Mouse (Mus musculus) CH12.LX (cell line): ENCODE data around the gene Fbxo44. TPM values are rescaled to one million over a fixed set of nuclear protein-coding genes. Genes with fewer than 3 reads are reported as not detected.
A peak's percentile ranks its signal among the peaks of the same experiment; 100 is the strongest.

Experiments
- DNase-seq: peaks from one replicate; pipeline ENCODE4 v3.0.0-alpha.2; 2013; ENCODE audit errors: extremely low read depth
- H3K27ac ChIP-seq: 2 replicates; pipeline ENCODE4 v1.5.1; 2012; ENCODE audit warnings: low read depth, mild to moderate bottlenecking, control low read depth, moderate library complexity; ENCODE audit not compliant: insufficient read depth
- H3K27me3 ChIP-seq: replicated peaks from 2 replicates; pipeline ENCODE3; 2012; ENCODE audit warnings: inconsistent platforms
- H3K36me3 ChIP-seq, 2 experiments: replicated peaks in 1 of 2; 2 replicates each; pipeline versions ENCODE3 to v1.6.1; 2012; ENCODE audit warnings: inconsistent platforms in 1 of 2, low read length in 1 of 2, mild to moderate bottlenecking in 1 of 2, mixed read lengths in 1 of 2, moderate library complexity in 1 of 2; ENCODE audit not compliant: control insufficient read depth in 1 of 2, insufficient read depth in 1 of 2
- H3K4me1 ChIP-seq, 2 experiments: 2 replicates each; pipeline ENCODE4 v1.6.1; 2012; ENCODE audit warnings: inconsistent platforms in 1 of 2, moderate library complexity in 1 of 2; ENCODE audit not compliant: insufficient read depth in 2 of 2, control insufficient read depth in 1 of 2
- H3K4me2 ChIP-seq: 2 replicates; pipeline ENCODE4 v1.6.1; 2012; ENCODE audit warnings: low read depth, mild to moderate bottlenecking, control low read depth; ENCODE audit not compliant: poor library complexity, insufficient read depth, severe bottlenecking
- H3K4me3 ChIP-seq, 3 experiments: fragments of 150-350 bp in 1 of 3; sonication (generic) in 1 of 3; replicated peaks in 1 of 3; 2 replicates each; pipeline versions ENCODE3 to v1.5.1; 2011 to 2012; ENCODE audit warnings: low read depth in 2 of 3, low read length in 2 of 3, mild to moderate bottlenecking in 2 of 3, moderate library complexity in 2 of 3, control low read depth in 1 of 3, improper control_type of control experiment in 1 of 3, inconsistent platforms in 1 of 3, mixed read lengths in 1 of 3; ENCODE audit not compliant: poor library complexity in 1 of 3
- H3K79me2 ChIP-seq: replicated peaks from 2 replicates; pipeline ENCODE4 v1.6.1; 2012; ENCODE audit warnings: mild to moderate bottlenecking, moderate library complexity; ENCODE audit not compliant: control insufficient read depth, poor library complexity, insufficient read depth, severe bottlenecking; ENCODE audit errors: extremely low read depth
- H3K9ac ChIP-seq: 2 replicates; pipeline ENCODE4 v1.6.1; 2012; ENCODE audit warnings: low read depth, mild to moderate bottlenecking, control low read depth, moderate library complexity; ENCODE audit not compliant: insufficient read depth
- H3K9me3 ChIP-seq: replicated peaks from 2 replicates; pipeline ENCODE3; 2012; ENCODE audit warnings: low read length, inconsistent platforms, mixed read lengths
- BHLHE40 ChIP-seq: IDR thresholded peaks from 2 replicates; pipeline ENCODE4 v1.6.1; 2011; ENCODE audit warnings: mild to moderate bottlenecking, low read depth, low read length, improper control_type of control experiment
- CHD1 ChIP-seq: IDR thresholded peaks from 2 replicates; pipeline ENCODE4 v1.6.1; 2012; ENCODE audit warnings: low read depth, low read length, improper control_type of control experiment, inconsistent platforms
- CHD2 ChIP-seq: IDR thresholded peaks from 2 replicates; pipeline ENCODE4 v1.6.1; 2011; ENCODE audit warnings: low read length, improper control_type of control experiment
- CTCF ChIP-seq, 2 experiments: IDR thresholded peaks in 1 of 2; conservative IDR thresholded peaks in 1 of 2; 2 replicates each; pipeline ENCODE4 v1.5.1; 2011 to 2012; ENCODE audit warnings: low read depth in 2 of 2, low read length in 2 of 2, improper control_type of control experiment in 1 of 2, inconsistent platforms in 1 of 2, mild to moderate bottlenecking in 1 of 2, moderate library complexity in 1 of 2
- E2F4 ChIP-seq: IDR thresholded peaks from 2 replicates; pipeline ENCODE4 v1.6.1; 2011; ENCODE audit warnings: low read depth, low read length, improper control_type of control experiment; ENCODE audit not compliant: insufficient replicate concordance
- ELF1 ChIP-seq: IDR thresholded peaks from 2 replicates; pipeline ENCODE4 v1.6.1; 2014; ENCODE audit warnings: low read depth, mild to moderate bottlenecking, inconsistent platforms, low read length, improper control_type of control experiment
- EP300 ChIP-seq: IDR thresholded peaks from 2 replicates; pipeline ENCODE4 v1.6.1; 2011; ENCODE audit warnings: low read length, improper control_type of control experiment
- ETS1 ChIP-seq: conservative IDR thresholded peaks from 2 replicates; pipeline ENCODE4 v1.6.1; 2012; ENCODE audit warnings: low read depth, mild to moderate bottlenecking, inconsistent platforms, low read length, improper control_type of control experiment, moderate library complexity
- GABPA ChIP-seq: IDR thresholded peaks from 2 replicates; pipeline ENCODE4 v1.6.1; 2012; ENCODE audit warnings: low read depth, low read length, improper control_type of control experiment, inconsistent platforms; ENCODE audit not compliant: insufficient replicate concordance
- HCFC1 ChIP-seq: IDR thresholded peaks from 2 replicates; pipeline ENCODE4 v1.6.1; 2012; ENCODE audit warnings: low read depth, mild to moderate bottlenecking, inconsistent platforms, low read length, improper control_type of control experiment
- IRF4 ChIP-seq: IDR thresholded peaks from 2 replicates; pipeline ENCODE4 v1.6.1; 2014; ENCODE audit warnings: low read depth, mild to moderate bottlenecking, inconsistent platforms, low read length, improper control_type of control experiment
- JUN ChIP-seq: IDR thresholded peaks from 2 replicates; pipeline ENCODE4 v1.6.1; 2011; ENCODE audit warnings: low read depth, mild to moderate bottlenecking, low read length, improper control_type of control experiment, moderate library complexity; ENCODE audit not compliant: insufficient read depth
- JUND ChIP-seq: conservative IDR thresholded peaks from 2 replicates; pipeline ENCODE4 v1.6.1; 2011; ENCODE audit warnings: low read depth, low read length, improper control_type of control experiment
- KAT2A ChIP-seq: IDR thresholded peaks from 2 replicates; pipeline ENCODE4 v1.6.1; 2012; ENCODE audit warnings: low read length, improper control_type of control experiment, inconsistent platforms; ENCODE audit not compliant: insufficient replicate concordance
- MAFK ChIP-seq: IDR thresholded peaks from 2 replicates; pipeline ENCODE4 v1.6.1; 2011; ENCODE audit warnings: low read length, improper control_type of control experiment; ENCODE audit not compliant: insufficient replicate concordance
- MAX ChIP-seq: IDR thresholded peaks from 2 replicates; pipeline ENCODE4 v1.6.1; 2011; ENCODE audit warnings: low read length, improper control_type of control experiment
- MAZ ChIP-seq: IDR thresholded peaks from 2 replicates; pipeline ENCODE4 v1.6.1; 2012; ENCODE audit warnings: low read depth, mild to moderate bottlenecking, inconsistent platforms, low read length, improper control_type of control experiment, moderate library complexity
- MEF2A ChIP-seq: IDR thresholded peaks from 2 replicates; pipeline ENCODE4 v1.6.1; 2014; ENCODE audit warnings: low read depth, mild to moderate bottlenecking, inconsistent platforms, low read length, improper control_type of control experiment, borderline replicate concordance
- MXI1 ChIP-seq: IDR thresholded peaks from 2 replicates; pipeline ENCODE4 v1.6.1; 2011; ENCODE audit warnings: mild to moderate bottlenecking, low read depth, low read length, improper control_type of control experiment
- MYC ChIP-seq: IDR thresholded peaks from 2 replicates; pipeline ENCODE4 v1.6.1; 2011; ENCODE audit warnings: low read depth, mild to moderate bottlenecking, improper control_type of control experiment, low read length
- NELFE ChIP-seq: IDR thresholded peaks from 2 replicates; pipeline ENCODE4 v1.6.1; 2011; ENCODE audit warnings: low read depth, low read length, improper control_type of control experiment
- PAX5 ChIP-seq: IDR thresholded peaks from 2 replicates; pipeline ENCODE4 v1.6.1; 2012; ENCODE audit warnings: low read length, inconsistent platforms, mixed read lengths
- POLR2AphosphoS2 ChIP-seq: IDR thresholded peaks from 2 replicates; pipeline ENCODE4 v1.6.1; 2011; ENCODE audit warnings: low read depth, low read length, improper control_type of control experiment
- RAD21 ChIP-seq: IDR thresholded peaks from 2 replicates; pipeline ENCODE4 v1.6.1; 2011; ENCODE audit warnings: low read depth, mild to moderate bottlenecking, low read length, improper control_type of control experiment, moderate library complexity
- RCOR1 ChIP-seq: conservative IDR thresholded peaks from 2 replicates; pipeline ENCODE4 v1.6.1; 2012; ENCODE audit warnings: low read depth, mild to moderate bottlenecking, inconsistent platforms, low read length, improper control_type of control experiment
- SIN3A ChIP-seq: IDR thresholded peaks from 2 replicates; pipeline ENCODE4 v1.6.1; 2012; ENCODE audit warnings: low read length, improper control_type of control experiment, inconsistent platforms
- SMC3 ChIP-seq: IDR thresholded peaks from 2 replicates; pipeline ENCODE4 v1.6.1; 2011; ENCODE audit warnings: low read depth, low read length, improper control_type of control experiment
- TBP ChIP-seq: conservative IDR thresholded peaks from 2 replicates; pipeline ENCODE4 v1.6.1; 2011; ENCODE audit warnings: low read depth, low read length, improper control_type of control experiment
- TCF12 ChIP-seq: IDR thresholded peaks from 2 replicates; pipeline ENCODE4 v1.6.1; 2014; ENCODE audit warnings: low read depth, mild to moderate bottlenecking, inconsistent platforms, low read length, improper control_type of control experiment
- UBTF ChIP-seq: IDR thresholded peaks from 2 replicates; pipeline ENCODE4 v1.6.1; 2012; ENCODE audit warnings: low read depth, mild to moderate bottlenecking, inconsistent platforms, low read length, improper control_type of control experiment, moderate library complexity
- USF1 ChIP-seq: IDR thresholded peaks from 2 replicates; pipeline ENCODE4 v1.6.1; 2014; ENCODE audit warnings: low read depth, mild to moderate bottlenecking, inconsistent platforms, low read length, improper control_type of control experiment
- USF2 ChIP-seq: conservative IDR thresholded peaks from 2 replicates; pipeline ENCODE4 v1.6.1; 2011; ENCODE audit warnings: low read depth, low read length, improper control_type of control experiment
- ZC3H11A ChIP-seq: IDR thresholded peaks from 2 replicates; pipeline ENCODE4 v1.6.1; 2012; ENCODE audit warnings: low read depth, mild to moderate bottlenecking, inconsistent platforms, low read length, improper control_type of control experiment
- ZKSCAN1 ChIP-seq: IDR thresholded peaks from 2 replicates; pipeline ENCODE4 v1.6.1; 2012; ENCODE audit warnings: low read depth, inconsistent platforms, low read length, improper control_type of control experiment, borderline replicate concordance
- ZMIZ1 ChIP-seq: IDR thresholded peaks from 2 replicates; pipeline ENCODE4 v1.6.1; 2012; ENCODE audit warnings: low read depth, mild to moderate bottlenecking, inconsistent platforms, low read length, improper control_type of control experiment
- ZNF384 ChIP-seq: IDR thresholded peaks from 2 replicates; pipeline ENCODE4 v1.6.1; 2012; ENCODE audit warnings: low read depth, low read length, improper control_type of control experiment, inconsistent platforms
- dilution Hi-C: fragments of 300-500 bp; cut with MboI; formaldehyde crosslinking; loops from 2 replicates; pipeline ENCODE4 v1.14.3; 2020; ENCODE audit warnings: low sequenced_read_pairs; ENCODE audit not compliant: extremely low pct_unique_long_range_greater_than_20kb, extremely low pct_ligation_motif_present
- in situ Hi-C: fragments of 300-500 bp; cut with MboI; formaldehyde crosslinking; loops from 3 replicates; pipeline ENCODE4 v1.14.3; 2019; ENCODE audit warnings: low sequenced_read_pairs, low pct_ligation_motif_present, low pct_unique_long_range_greater_than_20kb, mixed read lengths
- polyA plus RNA-seq: library from polyadenylated mRNA; unstranded; fragments of >175 nt; gene quantifications from 2 replicates; pipeline ENCODE4 v1.2.1, GENCODE M21; 2012; ENCODE audit warnings: low read depth; ENCODE audit not compliant: insufficient read length
- total RNA-seq, 2 experiments: library from RNA; depleted of rRNA; stranded (reverse); fragments of 300-350 nt in 1 of 2; fragments of >200 nt in 1 of 2; gene quantifications; 2 replicates each; pipeline ENCODE4 v1.2.3; 2012 to 2014

The Fbxo44 gene
- total and polyA plus RNA-seq, 3 experiments = 2.1 to 10.6 (median 2.8) TPM

- Histone ChIP-seq H3K36me3 (peaks cover 24 to 46% of the 10 kb centered on the region in 2 experiments), H3K4me3 (peak within 1 kb of the TSS; percentile 76 to 82 (median 77)), H3K27ac (peak within 1 kb of the TSS; percentile 62), H3K4me1 (peaks cover 0 to 5% of the 10 kb centered on the region in 2 experiments; a peak in 2 of 4 replicates), H3K4me2 (peak within 1 kb of the TSS; percentile 78), H3K9ac (peak within 1 kb of the TSS; percentile 69), H3K79me2 (no peaks in the 10 kb centered on the region), H3K9me3 (no peaks in the 10 kb centered on the region), H3K27me3 (no peaks in the 10 kb centered on the region)
- dilution Hi-C loops (no loop called here), in situ Hi-C loops (loop anchor here (5.0 to 25.0 kb wide), 3 partner anchors 34 to 461 kb away; partner anchors contain the start of gene Masp2)
- DNase-seq = peak; percentile 92
- TF ChIP-seq MXI1 (peak; percentile 74), IRF4 (peak; percentile 62), NELFE (peak; percentile 69; the same call in 1 of the 2 replicates), CHD2 (peak; percentile 57; the same call in 1 of the 2 replicates), CHD1 (peak; percentile 66; the same call in 1 of the 2 replicates), E2F4 (no peak), SMC3 (peak; percentile 64), HCFC1 (peak; percentile 75), ELF1 (peak; percentile 86), ZKSCAN1 (no peak), KAT2A (0 out of 2 replicates have a peak, but pooled peaks have one; percentile 52), TBP (no peak), MYC (0 out of 2 replicates have a peak, but pooled peaks have one; percentile 40), RCOR1 (peak; percentile 55; the same call in 1 of the 2 replicates), USF1 (no peak), TCF12 (peak; percentile 50; the same call in 1 of the 2 replicates), BHLHE40 (peak; percentile 54; the same call in 1 of the 2 replicates), EP300 (no peak), MAZ (peak; percentile 96), ZC3H11A (no peak), CTCF (conservative IDR thresholded peaks at IDR 0.05 in 1 of 2, IDR thresholded peaks at IDR 0.05 in 1 of 2; ENCODE audit: low read depth in 2 of 2, low read length in 2 of 2) (peak in 1 of 2 experiments; percentile 76; a peak in 2 of 4 replicates), ZNF384 (no peak), ETS1 (0 out of 2 replicates have a peak, but pooled peaks have one; percentile 36), GABPA (no peak), JUN (no peak), SIN3A (peak; percentile 71; the same call in 1 of the 2 replicates), JUND (no peak), MEF2A (peak; percentile 34), PAX5 (no peak), POLR2AphosphoS2 (0 out of 2 replicates have a peak, but pooled peaks have one; percentile 57), UBTF (peak; percentile 73), USF2 (no peak), ZMIZ1 (peak; percentile 81), RAD21 (peak; percentile 47), MAFK (no peak), MAX (peak; percentile 77; the same call in 1 of the 2 replicates)
Observed at GRCm38 (mm10) chr4:148151267-148152168, 8.8 kb downstream of the Fbxo44 start, which contains the start of gene Fbxo6. TSS of gene Fbxo6 (minus strand) at chr4:148152140.
